Mouse (Mus musculus): ENCODE measurements around the gene Ubtd1. TPM values are rescaled to one million over a fixed set of nuclear protein-coding genes. Genes with fewer than 3 reads are reported as not detected.

The Ubtd1 gene
- polyA plus RNA-seq, 1 experiment from 2014 or later, result 8.0 TPM

- Histone ChIP-seq H3K4me1 (replicated peaks; ENCODE audit: control insufficient read depth, insufficient read depth, low read length) (peaks cover 11% of the 10 kb centered on the region), H3K4me3 (replicated peaks; ENCODE audit: low read length) (no peak overlapping the region), H3K27me3 (replicated peaks; ENCODE audit: control insufficient read depth, insufficient read depth, low read length) (no peaks in the 10 kb centered on the region), H3K9me3 (ENCODE audit: control insufficient read depth, low read length) (no peaks in the 10 kb centered on the region), H3K9ac (replicated peaks; ENCODE audit: low read depth, low read length) (no peak overlapping the region), H3K27ac (ENCODE audit: low read length) (no peak overlapping the region), H3K36me3 (ENCODE audit: control insufficient read depth, insufficient read depth) (peaks cover 17% of the 10 kb centered on the region), H3K4me2 (ENCODE audit: low read length) (no peak overlapping the region)
- ATAC-seq, result no peak
- WGBS, result 93% methylated on average over 7 of the region's 7 CpGs
Measured at GRCm38 (mm10) chr19:41969618-41970017, 11.9 kb upstream of the Ubtd1 start.

GRCm38 (mm10) chr19:41973891-41974794 lies 7.4 kb upstream of the Ubtd1 start:
- WGBS, result 44% methylated on average over 13 of the region's 13 CpGs
- H3K27ac ChIP-seq (ENCODE audit: low read length), result peak overlapping the region; percentile 18; the same call in 1 of the 2 replicates

GRCm38 (mm10) chr19:41980422-41980818 lies 1.1 kb upstream of the Ubtd1 start:
- H3K27me3 ChIP-seq (replicated peaks; ENCODE audit: control insufficient read depth, insufficient read depth, low read length), result peaks cover 3% of the 10 kb centered on the region; the same call in 1 of the 2 replicates
- H3K4me3 ChIP-seq (replicated peaks; ENCODE audit: low read length), result peak overlapping the region; percentile 98
- peak; percentile 5 for ATAC-seq
- peak overlapping the region; percentile 83 for H3K9ac ChIP-seq (replicated peaks; ENCODE audit: low read depth, low read length)
- under 1% methylated on average over 16 of the region's 16 CpGs for WGBS
- peak overlapping the region; percentile 84 for H3K27ac ChIP-seq (ENCODE audit: low read length)
- H3K36me3 ChIP-seq (ENCODE audit: control insufficient read depth, insufficient read depth), result no peaks in the 10 kb centered on the region
- H3K4me2 ChIP-seq (ENCODE audit: low read length), result peak overlapping the region; percentile 73
- peaks cover 14% of the 10 kb centered on the region for H3K4me1 ChIP-seq (replicated peaks; ENCODE audit: control insufficient read depth, insufficient read depth, low read length)
- H3K9me3 ChIP-seq (ENCODE audit: control insufficient read depth, low read length), result no peaks in the 10 kb centered on the region

More at GRCm38 (mm10) chr19:41973891-41974794, 7.4 kb upstream of the Ubtd1 start:
- Histone ChIP-seq H3K4me1 (replicated peaks; ENCODE audit: control insufficient read depth, insufficient read depth, low read length) (peaks cover 11% of the 10 kb centered on the region), H3K36me3 (ENCODE audit: control insufficient read depth, insufficient read depth) (0 out of 2 replicates have a peak, but pooled peaks cover 2% of the 10 kb centered on the region), H3K4me2 (ENCODE audit: low read length) (no peak overlapping the region), H3K9ac (replicated peaks; ENCODE audit: low read depth, low read length) (no peak overlapping the region), H3K9me3 (ENCODE audit: control insufficient read depth, low read length) (no peaks in the 10 kb centered on the region), H3K27me3 (replicated peaks; ENCODE audit: control insufficient read depth, insufficient read depth, low read length) (no peaks in the 10 kb centered on the region), H3K4me3 (replicated peaks; ENCODE audit: low read length) (no peak overlapping the region)
- peak; percentile 47 for ATAC-seq

- Histone ChIP-seq H3K4me1 (replicated peaks; ENCODE audit: control insufficient read depth, insufficient read depth, low read length) (peaks cover 14% of the 10 kb centered on the region), H3K27ac (ENCODE audit: low read length) (peak within 1 kb of the TSS; percentile 84), H3K36me3 (ENCODE audit: control insufficient read depth, insufficient read depth) (no peaks in the 10 kb centered on the region), H3K9me3 (ENCODE audit: control insufficient read depth, low read length) (no peaks in the 10 kb centered on the region), H3K4me2 (ENCODE audit: low read length) (peak within 1 kb of the TSS; percentile 99), H3K4me3 (replicated peaks; ENCODE audit: low read length) (peak within 1 kb of the TSS; percentile 98), H3K27me3 (replicated peaks; ENCODE audit: control insufficient read depth, insufficient read depth, low read length) (peaks cover 3% of the 10 kb centered on the region; the same call in 1 of the 2 replicates), H3K9ac (replicated peaks; ENCODE audit: low read depth, low read length) (peak within 1 kb of the TSS; percentile 83)
- peak; percentile 94 for ATAC-seq
- under 1% methylated on average over 57 of the region's 68 CpGs for WGBS
Measured at GRCm38 (mm10) chr19:41980819-41981594, 556 bp upstream of the Ubtd1 start, which contains the start of gene Mms19. TSS of gene Mms19 (minus strand) at chr19:41981157.

GRCm38 (mm10) chr19:41981931-41982790 lies 598 bp downstream of the Ubtd1 start:
- Histone ChIP-seq H3K9ac (replicated peaks; ENCODE audit: low read depth, low read length) (peak overlapping the region; percentile 83), H3K9me3 (ENCODE audit: control insufficient read depth, low read length) (no peaks in the 10 kb centered on the region), H3K27ac (ENCODE audit: low read length) (peak overlapping the region; percentile 71; the same call in 1 of the 2 replicates), H3K4me2 (ENCODE audit: low read length) (peak overlapping the region; percentile 99), H3K4me3 (replicated peaks; ENCODE audit: low read length) (peak overlapping the region; percentile 98), H3K36me3 (ENCODE audit: control insufficient read depth, insufficient read depth) (no peaks in the 10 kb centered on the region), H3K27me3 (replicated peaks; ENCODE audit: control insufficient read depth, insufficient read depth, low read length) (peaks cover 3% of the 10 kb centered on the region; the same call in 1 of the 2 replicates), H3K4me1 (replicated peaks; ENCODE audit: control insufficient read depth, insufficient read depth, low read length) (peaks cover 14% of the 10 kb centered on the region)
- under 1% methylated on average over 72 of the region's 74 CpGs for WGBS
- no peak for ATAC-seq

GRCm38 (mm10) chr19:41982791-41983150 lies 1.2 kb downstream of the Ubtd1 start:
- Histone ChIP-seq H3K9ac (replicated peaks; ENCODE audit: low read depth, low read length) (no peak overlapping the region), H3K4me3 (replicated peaks; ENCODE audit: low read length) (peak overlapping the region; percentile 98), H3K4me1 (replicated peaks; ENCODE audit: control insufficient read depth, insufficient read depth, low read length) (peaks cover 14% of the 10 kb centered on the region), H3K27me3 (replicated peaks; ENCODE audit: control insufficient read depth, insufficient read depth, low read length) (peaks cover 3% of the 10 kb centered on the region; the same call in 1 of the 2 replicates), H3K36me3 (ENCODE audit: control insufficient read depth, insufficient read depth) (no peaks in the 10 kb centered on the region), H3K9me3 (ENCODE audit: control insufficient read depth, low read length) (no peaks in the 10 kb centered on the region), H3K27ac (ENCODE audit: low read length) (no peak overlapping the region), H3K4me2 (ENCODE audit: low read length) (peak overlapping the region; percentile 99)
- no peak for ATAC-seq
- 5% methylated on average over 4 of the region's 4 CpGs for WGBS

- Histone ChIP-seq H3K4me3 (replicated peaks; ENCODE audit: low read length) (no peak overlapping the region), H3K9me3 (ENCODE audit: control insufficient read depth, low read length) (no peaks in the 10 kb centered on the region), H3K27me3 (replicated peaks; ENCODE audit: control insufficient read depth, insufficient read depth, low read length) (peaks cover 3% of the 10 kb centered on the region; the same call in 1 of the 2 replicates), H3K36me3 (ENCODE audit: control insufficient read depth, insufficient read depth) (no peaks in the 10 kb centered on the region), H3K4me2 (ENCODE audit: low read length) (no peak overlapping the region), H3K27ac (ENCODE audit: low read length) (no peak overlapping the region), H3K9ac (replicated peaks; ENCODE audit: low read depth, low read length) (no peak overlapping the region), H3K4me1 (replicated peaks; ENCODE audit: control insufficient read depth, insufficient read depth, low read length) (peaks cover 9% of the 10 kb centered on the region)
- 86% methylated on average over 5 of the region's 5 CpGs for WGBS
- ATAC-seq, result no peak
Measured at GRCm38 (mm10) chr19:41985994-41986393, 4.4 kb downstream of the Ubtd1 start.

- Histone ChIP-seq H3K4me2 (ENCODE audit: low read length) (no peak overlapping the region), H3K36me3 (ENCODE audit: control insufficient read depth, insufficient read depth) (no peaks in the 10 kb centered on the region), H3K27me3 (replicated peaks; ENCODE audit: control insufficient read depth, insufficient read depth, low read length) (peaks cover 3% of the 10 kb centered on the region; the same call in 1 of the 2 replicates), H3K9ac (replicated peaks; ENCODE audit: low read depth, low read length) (no peak overlapping the region), H3K4me3 (replicated peaks; ENCODE audit: low read length) (no peak overlapping the region), H3K27ac (ENCODE audit: low read length) (no peak overlapping the region), H3K4me1 (replicated peaks; ENCODE audit: control insufficient read depth, insufficient read depth, low read length) (peaks cover 13% of the 10 kb centered on the region), H3K9me3 (ENCODE audit: control insufficient read depth, low read length) (no peaks in the 10 kb centered on the region)
- 84% methylated on average over 4 of the region's 4 CpGs for WGBS
- no peak for ATAC-seq
Measured at GRCm38 (mm10) chr19:41987206-41987605, 5.6 kb downstream of the Ubtd1 start.
